Mouse (Mus musculus) heart, postnatal 36 days (tissue): ENCODE measurements around the gene Immp2l. TPM values are rescaled to one million over a fixed set of nuclear protein-coding genes. Genes with fewer than 3 reads are reported as not detected.
A peak's percentile ranks its signal among the peaks of the same experiment; 100 is the strongest.

Experiments used
- DNase-seq, 2 experiments: peaks; one replicate each; pipeline ENCODE4 v3.0.0; 2021 to 2022
- intact Hi-C: fragments of 180-260 bp; cut with DNase I; formaldehyde crosslinking; loops from one replicate; pipeline ENCODE4 v1.15.1; 2025
- total RNA-seq, 2 experiments: library from RNA; stranded (reverse); gene quantifications; 2 replicates each; pipeline ENCODE4 v1.2.3; 2021

Immp2l gene
- total RNA-seq, 2 experiments from 2014 or later: 20.6 to 21.6 TPM

- no peak for DNase-seq
- intact Hi-C loops: no loop called here
Observed at GRCm38 (mm10) chr12:41494620-41495019, 470.7 kb downstream of the Immp2l start.

- DNase-seq: no peak
- intact Hi-C loops: no loop called here
Observed at GRCm38 (mm10) chr12:41500049-41500820, 476.3 kb downstream of the Immp2l start.

- intact Hi-C loops: no loop called here
- DNase-seq: no peak
Observed at GRCm38 (mm10) chr12:41508610-41509009, 484.7 kb downstream of the Immp2l start.

- intact Hi-C loops: no loop called here
- DNase-seq: no peak
Observed at GRCm38 (mm10) chr12:41510588-41510987, 486.7 kb downstream of the Immp2l start.

GRCm38 (mm10) chr12:41518897-41519296 lies 495.0 kb downstream of the Immp2l start:
- intact Hi-C loops: no loop called here
- no peak for DNase-seq

GRCm38 (mm10) chr12:41520326-41520725 lies 496.4 kb downstream of the Immp2l start:
- intact Hi-C loops: no loop called here

GRCm38 (mm10) chr12:41521671-41522070 lies 497.8 kb downstream of the Immp2l start:
- DNase-seq: no peak
- intact Hi-C loops: no loop called here

More at GRCm38 (mm10) chr12:41520326-41520725, 496.4 kb downstream of the Immp2l start:
- DNase-seq: no peak

- intact Hi-C loops: no loop called here
- DNase-seq: no peak
Observed at GRCm38 (mm10) chr12:41526688-41527087, 502.8 kb downstream of the Immp2l start.

- DNase-seq: no peak
Observed at GRCm38 (mm10) chr12:41528410-41528809, 504.5 kb downstream of the Immp2l start.

GRCm38 (mm10) chr12:41539989-41540388 lies 516.1 kb downstream of the Immp2l start:
- no peak for DNase-seq
- intact Hi-C loops: no loop called here

More at GRCm38 (mm10) chr12:41528410-41528809, 504.5 kb downstream of the Immp2l start:
- intact Hi-C loops: no loop called here

GRCm38 (mm10) chr12:41551578-41551977 lies 527.7 kb downstream of the Immp2l start:
- intact Hi-C loops: no loop called here
- no peak for DNase-seq

- intact Hi-C loops: no loop called here
- DNase-seq: no peak
Observed at GRCm38 (mm10) chr12:41557832-41558231, 533.9 kb downstream of the Immp2l start.

- intact Hi-C loops: no loop called here
- no peak for DNase-seq
Observed at GRCm38 (mm10) chr12:41558956-41559735, 535.3 kb downstream of the Immp2l start.

GRCm38 (mm10) chr12:41565540-41566432 lies 541.9 kb downstream of the Immp2l start:
- DNase-seq: peak in 1 of 2 experiments; percentile 1
- intact Hi-C loops: no loop called here

GRCm38 (mm10) chr12:41566433-41566794 lies 542.5 kb downstream of the Immp2l start:
- DNase-seq: no peak
- intact Hi-C loops: no loop called here

GRCm38 (mm10) chr12:41573754-41574153 lies 549.9 kb downstream of the Immp2l start:
- intact Hi-C loops: no loop called here
- DNase-seq: no peak

GRCm38 (mm10) chr12:41575221-41575620 lies 551.3 kb downstream of the Immp2l start:
- no peak for DNase-seq
- intact Hi-C loops: no loop called here

- no peak for DNase-seq
Observed at GRCm38 (mm10) chr12:41593401-41593800, 569.5 kb downstream of the Immp2l start.

GRCm38 (mm10) chr12:41594037-41594436 lies 570.1 kb downstream of the Immp2l start:
- no peak for DNase-seq
- intact Hi-C loops: no loop called here

More at GRCm38 (mm10) chr12:41593401-41593800, 569.5 kb downstream of the Immp2l start:
- intact Hi-C loops: no loop called here

- intact Hi-C loops: no loop called here
- DNase-seq: no peak
Observed at GRCm38 (mm10) chr12:41615271-41615670, 591.4 kb downstream of the Immp2l start.

GRCm38 (mm10) chr12:41621341-41621740 lies 597.5 kb downstream of the Immp2l start:
- no peak for DNase-seq
- intact Hi-C loops: no loop called here
